Mouse (Mus musculus) heart, postnatal 4 days (tissue): ENCODE data around the gene Tprn. TPM values are rescaled to one million over a fixed set of nuclear protein-coding genes. Genes with fewer than 3 reads are reported as not detected.

Experiments used
- DNase-seq: peaks from one replicate; pipeline ENCODE4 v3.0.0; 2021
- total RNA-seq, 2 experiments: library from RNA; stranded (reverse); gene quantifications; 2 replicates each; pipeline ENCODE4 v1.2.3; 2021

Tprn gene
- total RNA-seq, 2 experiments from 2014 or later = 4.9 to 5.7 TPM

GRCm38 (mm10) chr2:25265897-25266656 is 3.7 kb downstream of the Tprn start:
- DNase-seq = no peak

GRCm38 (mm10) chr2:25266720-25267119 is 4.3 kb downstream of the Tprn start:
- peak; percentile 51 for DNase-seq

- DNase-seq = no peak
Observed at GRCm38 (mm10) chr2:25267241-25267640, 4.8 kb downstream of the Tprn start.

- no peak for DNase-seq
Observed at GRCm38 (mm10) chr2:25267746-25268309, 5.4 kb downstream of the Tprn start.

- peak; percentile 98 for DNase-seq
Observed at GRCm38 (mm10) chr2:25271827-25272511, 9.6 kb downstream of the Tprn start, which contains the start of the genes Ssna1 and Anapc2. Gene Ssna1 (minus strand): TSS chr2:25272438. Gene Anapc2 (plus strand): TSS chr2:25272478.

- no peak for DNase-seq
Observed at GRCm38 (mm10) chr2:25272515-25272914, 10.1 kb downstream of the Tprn start.

- DNase-seq = no peak
Observed at GRCm38 (mm10) chr2:25273010-25273409, 10.6 kb downstream of the Tprn start.

- peak; percentile 91 for DNase-seq
Observed at GRCm38 (mm10) chr2:25278928-25279882, 16.8 kb downstream of the Tprn start.

- DNase-seq = no peak
Observed at GRCm38 (mm10) chr2:25285551-25285950, 23.1 kb downstream of the Tprn start.

- no peak for DNase-seq
Observed at GRCm38 (mm10) chr2:25286314-25286713, 23.9 kb downstream of the Tprn start.

- DNase-seq = peak; percentile 30
Observed at GRCm38 (mm10) chr2:25286837-25287636, 24.6 kb downstream of the Tprn start.

- no peak for DNase-seq
Observed at GRCm38 (mm10) chr2:25287927-25288649, 25.7 kb downstream of the Tprn start, which contains the start of gene Tmem210. Gene Tmem210 (plus strand): TSS chr2:25288145.

- DNase-seq = no peak
Observed at GRCm38 (mm10) chr2:25288734-25289345, 26.4 kb downstream of the Tprn start.

- DNase-seq = peak; percentile 69
Observed at GRCm38 (mm10) chr2:25289651-25290050, 27.2 kb downstream of the Tprn start, which contains the start of gene Lrrc26. Gene Lrrc26 (plus strand): TSS chr2:25289915.

GRCm38 (mm10) chr2:25290101-25290815 is 27.8 kb downstream of the Tprn start:
- DNase-seq = no peak

- DNase-seq = no peak
Observed at GRCm38 (mm10) chr2:25290816-25291130, 28.4 kb downstream of the Tprn start.

GRCm38 (mm10) chr2:25291184-25292053 is 29.0 kb downstream of the Tprn start:
- DNase-seq = no peak

GRCm38 (mm10) chr2:25292054-25292544 is 29.7 kb downstream of the Tprn start:
- no peak for DNase-seq
